Mouse (Mus musculus): ENCODE results near the gene Krt13. TPM values are rescaled to one million over a fixed set of nuclear protein-coding genes. Genes with fewer than 3 reads are reported as not detected.

Gene Krt13
- total and polyA plus RNA-seq, 3 experiments: not detected

DNA sequence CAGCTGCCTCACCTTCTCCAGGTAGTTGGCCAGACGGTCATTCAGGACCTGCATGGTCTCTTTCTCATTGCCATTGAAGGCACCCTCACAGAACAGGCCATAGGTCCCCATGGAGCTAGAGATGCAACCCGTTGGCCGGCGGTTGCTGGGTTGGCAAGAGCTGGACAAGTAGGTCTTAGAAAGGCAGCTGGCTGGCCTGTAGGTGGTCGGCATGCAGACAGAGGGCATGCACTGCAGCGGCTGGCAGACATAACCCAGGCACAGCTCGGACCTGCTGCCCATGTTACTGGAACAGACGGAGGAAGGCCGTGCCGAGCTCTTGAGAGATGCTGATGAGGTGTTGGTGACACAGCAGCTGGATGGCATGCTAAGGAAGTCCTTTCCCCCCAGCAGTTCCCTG, 33.5 kb downstream of the Krt13 start, which contains the start of gene Krt32:
Gene Krt32 (minus strand): TSS at position 366 of the 400 bp plus-strand sequence.
- DNase-seq (ENCODE audit: extremely low read depth): no peak
- no peaks in the 10 kb centered on the region for H3K4me1 ChIP-seq (ENCODE audit: control insufficient read depth in 1 of 2, insufficient read depth in 2 of 2)
- H3K9ac ChIP-seq (ENCODE audit: insufficient read depth, low read depth): no peak within 1 kb of the TSS
- peaks cover 93% of the 10 kb centered on the region for H3K27me3 ChIP-seq (replicated peaks)
- dilution Hi-C loops (cut with MboI; ENCODE audit: extremely low pct_ligation_motif_present, extremely low pct_unique_long_range_greater_than_20kb, low sequenced_read_pairs) (no loop called here), in situ Hi-C loops (cut with MboI; ENCODE audit: low pct_ligation_motif_present, low pct_unique_long_range_greater_than_20kb, low sequenced_read_pairs) (no loop called here)
- H3K79me2 ChIP-seq (replicated peaks; ENCODE audit: control insufficient read depth, extremely low read depth, insufficient read depth, poor library complexity, severe bottlenecking): no peaks in the 10 kb centered on the region
- peaks cover 10% of the 10 kb centered on the region for H3K9me3 ChIP-seq (replicated peaks; ENCODE audit: low read length)
- TF ChIP-seq MYC (IDR thresholded peaks at IDR 0.05; ENCODE audit: low read depth, low read length): no peak
- no peak for TF ChIP-seq NRF1 (IDR thresholded peaks at IDR 0.05; ENCODE audit: low read depth, low read length)
- no peak for TF ChIP-seq E2F4 (IDR thresholded peaks at IDR 0.05; ENCODE audit: insufficient replicate concordance, low read depth, low read length)
- TF ChIP-seq ZC3H11A (IDR thresholded peaks at IDR 0.05; ENCODE audit: low read depth, low read length): no peak
- TF ChIP-seq SMC3 (IDR thresholded peaks at IDR 0.05; ENCODE audit: low read depth, low read length): no peak
- no peak for TF ChIP-seq MAX (IDR thresholded peaks at IDR 0.05; ENCODE audit: low read length)
- no peak for TF ChIP-seq CTCF (conservative IDR thresholded peaks at IDR 0.05 in 1 of 2, IDR thresholded peaks at IDR 0.05 in 1 of 2; ENCODE audit: low read depth in 2 of 2, low read length in 2 of 2)
- no peak for TF ChIP-seq JUN (IDR thresholded peaks at IDR 0.05; ENCODE audit: insufficient read depth, low read depth, low read length)
- no peak for TF ChIP-seq RAD21 (IDR thresholded peaks at IDR 0.05; ENCODE audit: low read depth, low read length)
- no peak for TF ChIP-seq KAT2A (IDR thresholded peaks at IDR 0.05; ENCODE audit: insufficient replicate concordance, low read length)
- no peak for TF ChIP-seq CHD2 (IDR thresholded peaks at IDR 0.05; ENCODE audit: low read length)
- no peak for TF ChIP-seq NELFE (IDR thresholded peaks at IDR 0.05; ENCODE audit: low read depth, low read length)
- no peak for TF ChIP-seq MXI1 (IDR thresholded peaks at IDR 0.05; ENCODE audit: low read depth, low read length)
- no peak for TF ChIP-seq USF1 (IDR thresholded peaks at IDR 0.05; ENCODE audit: low read depth, low read length)
- TF ChIP-seq HCFC1 (IDR thresholded peaks at IDR 0.05; ENCODE audit: low read depth, low read length): no peak
- TF ChIP-seq ZNF384 (IDR thresholded peaks at IDR 0.05; ENCODE audit: low read depth, low read length): no peak
- TF ChIP-seq IRF4 (IDR thresholded peaks at IDR 0.05; ENCODE audit: low read depth, low read length): no peak
- no peak for TF ChIP-seq MAFK (IDR thresholded peaks at IDR 0.05; ENCODE audit: insufficient replicate concordance, low read length)
- TF ChIP-seq BHLHE40 (IDR thresholded peaks at IDR 0.05; ENCODE audit: low read depth, low read length): no peak
- TF ChIP-seq PAX5 (IDR thresholded peaks at IDR 0.05; ENCODE audit: low read length): no peak
- H3K4me2 ChIP-seq (ENCODE audit: insufficient read depth, low read depth, poor library complexity, severe bottlenecking): no peak within 1 kb of the TSS
- H3K36me3 ChIP-seq (replicated peaks in 1 of 2; ENCODE audit: control insufficient read depth in 1 of 2, insufficient read depth in 1 of 2, low read length in 1 of 2): no peaks in the 10 kb centered on the region
- no peak within 1 kb of the TSS for H3K27ac ChIP-seq (ENCODE audit: insufficient read depth, low read depth)
- H3K4me3 ChIP-seq (replicated peaks in 1 of 3; ENCODE audit: low read depth in 2 of 3, low read length in 2 of 3, poor library complexity in 1 of 3): no peak within 1 kb of the TSS

DNA sequence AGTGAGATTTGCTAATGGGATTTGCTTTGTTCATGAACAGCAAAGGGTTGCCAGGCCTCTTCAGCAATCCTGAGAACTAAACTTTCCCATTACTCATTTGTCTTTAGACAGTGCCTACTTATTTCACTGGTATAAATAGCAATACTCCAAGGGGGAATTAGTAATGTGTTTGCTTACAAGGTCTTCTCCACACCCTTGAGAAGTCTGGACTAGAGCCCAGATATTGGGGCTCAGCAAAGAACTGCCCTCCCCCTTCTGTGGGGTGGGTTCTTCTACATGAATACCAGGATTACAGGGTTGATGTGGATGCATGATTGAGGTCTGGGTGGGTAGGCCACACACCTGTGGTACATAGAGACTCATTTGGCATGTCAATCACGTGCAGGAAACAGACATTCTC, 47.5 kb downstream of the Krt13 start:
- dilution Hi-C loops (cut with MboI; ENCODE audit: extremely low pct_ligation_motif_present, extremely low pct_unique_long_range_greater_than_20kb, low sequenced_read_pairs) (no loop called here), in situ Hi-C loops (cut with MboI; ENCODE audit: low pct_ligation_motif_present, low pct_unique_long_range_greater_than_20kb, low sequenced_read_pairs) (no loop called here)
- Histone ChIP-seq H3K36me3 (replicated peaks in 1 of 2; ENCODE audit: control insufficient read depth in 1 of 2, insufficient read depth in 1 of 2, low read length in 1 of 2) (no peaks in the 10 kb centered on the region), H3K4me3 (replicated peaks in 1 of 3; ENCODE audit: low read depth in 2 of 3, low read length in 2 of 3, poor library complexity in 1 of 3) (no peak overlapping the region), H3K9me3 (replicated peaks; ENCODE audit: low read length) (no peaks in the 10 kb centered on the region), H3K79me2 (replicated peaks; ENCODE audit: control insufficient read depth, extremely low read depth, insufficient read depth, poor library complexity, severe bottlenecking) (no peaks in the 10 kb centered on the region), H3K27ac (ENCODE audit: insufficient read depth, low read depth) (no peak overlapping the region), H3K4me2 (ENCODE audit: insufficient read depth, low read depth, poor library complexity, severe bottlenecking) (no peak overlapping the region), H3K27me3 (replicated peaks) (peaks cover 96% of the 10 kb centered on the region), H3K9ac (ENCODE audit: insufficient read depth, low read depth) (no peak overlapping the region), H3K4me1 (ENCODE audit: control insufficient read depth in 1 of 2, insufficient read depth in 2 of 2) (no peaks in the 10 kb centered on the region)
- no peak for DNase-seq (ENCODE audit: extremely low read depth)
- TF ChIP-seq KAT2A (IDR thresholded peaks at IDR 0.05; ENCODE audit: insufficient replicate concordance, low read length) (no peak), ETS1 (conservative IDR thresholded peaks at IDR 0.05; ENCODE audit: low read depth, low read length) (no peak), RAD21 (IDR thresholded peaks at IDR 0.05; ENCODE audit: low read depth, low read length) (no peak), MEF2A (IDR thresholded peaks at IDR 0.05; ENCODE audit: borderline replicate concordance, low read depth, low read length) (no peak), JUND (conservative IDR thresholded peaks at IDR 0.05; ENCODE audit: low read depth, low read length) (no peak), MAZ (IDR thresholded peaks at IDR 0.05; ENCODE audit: low read depth, low read length) (no peak), CHD2 (IDR thresholded peaks at IDR 0.05; ENCODE audit: low read length) (no peak), CHD1 (IDR thresholded peaks at IDR 0.05; ENCODE audit: low read depth, low read length) (no peak), POLR2A (IDR thresholded peaks at IDR 0.05; ENCODE audit: low read depth, low read length) (no peak), TBP (conservative IDR thresholded peaks at IDR 0.05; ENCODE audit: low read depth, low read length) (no peak), MYC (IDR thresholded peaks at IDR 0.05; ENCODE audit: low read depth, low read length) (no peak), ZKSCAN1 (IDR thresholded peaks at IDR 0.05; ENCODE audit: borderline replicate concordance, low read depth, low read length) (no peak), UBTF (IDR thresholded peaks at IDR 0.05; ENCODE audit: low read depth, low read length) (no peak), SIN3A (IDR thresholded peaks at IDR 0.05; ENCODE audit: low read length) (no peak), JUN (IDR thresholded peaks at IDR 0.05; ENCODE audit: insufficient read depth, low read depth, low read length) (no peak)
